Mouse (Mus musculus) limb, embryonic 10.5 days (tissue): ENCODE measurements around the gene Wfdc18. TPM values are rescaled to one million over a fixed set of nuclear protein-coding genes. Genes with fewer than 3 reads are reported as not detected.

Experiments used
- DNase-seq: peaks from one replicate; pipeline ENCODE4 v3.0.0-alpha.2; 2017; ENCODE audit warnings: low spot score
- H3K27ac ChIP-seq: fragments of 300-500 bp; sonication (generic); 2 replicates; pipeline ENCODE4 v1.5.1; 2016; ENCODE audit warnings: mild to moderate bottlenecking
- H3K27me3 ChIP-seq: fragments of 300-500 bp; sonication (generic); 2 replicates; pipeline ENCODE4 v1.6.1; 2016; ENCODE audit warnings: low read depth, mild to moderate bottlenecking; ENCODE audit not compliant: poor library complexity, severe bottlenecking
- H3K36me3 ChIP-seq: fragments of 300-500 bp; sonication (generic); 2 replicates; pipeline ENCODE4 v1.6.1; 2016; ENCODE audit warnings: mild to moderate bottlenecking, moderate library complexity
- H3K4me1 ChIP-seq: fragments of 300-500 bp; sonication (generic); 2 replicates; pipeline ENCODE4 v1.6.1; 2016
- H3K4me3 ChIP-seq: fragments of 300-500 bp; sonication (generic); 2 replicates; pipeline ENCODE4 v1.5.1; 2016; ENCODE audit warnings: mild to moderate bottlenecking, moderate library complexity
- H3K9me3 ChIP-seq: fragments of 300-500 bp; sonication (generic); replicated peaks from 2 replicates; pipeline ENCODE4 v1.6.1; 2016; ENCODE audit warnings: mild to moderate bottlenecking
- WGBS: fragments of 180-500 bp; shearing (Covaris S2); methylation state at CpG from one replicate; pipeline ENCODE4 v1.1.7; 2016; 5-methylcytosine and 5-hydroxymethylcytosine counted together
- polyA plus RNA-seq: library from polyadenylated mRNA; unstranded; fragments of >200 nt; fragmentation: Nextera tagmentation; extraction: Ambion mirVana; gene quantifications from 2 replicates; pipeline ENCODE4 v1.2.1, GENCODE M21; 2016

The Wfdc18 gene
- polyA plus RNA-seq, 1 experiment from 2014 or later, result not detected

GRCm38 (mm10) chr11:83747376-83748265 lies 38.8 kb downstream of the Wfdc18 start:
- DNase-seq, result no peak

GRCm38 (mm10) chr11:83753581-83754181 lies 44.9 kb downstream of the Wfdc18 start, which contains the start of gene Heatr6:
Gene Heatr6 (plus strand): TSS chr11:83753696.
- no peaks in the 10 kb centered on the region for H3K9me3 ChIP-seq

More at GRCm38 (mm10) chr11:83747376-83748265, 38.8 kb downstream of the Wfdc18 start:
- H3K4me1 ChIP-seq, result no peaks in the 10 kb centered on the region
- no peak overlapping the region for H3K4me3 ChIP-seq
- peaks cover 11% of the 10 kb centered on the region; the same call in 1 of the 2 replicates for H3K27me3 ChIP-seq
- H3K27ac ChIP-seq, result no peak overlapping the region
- H3K9me3 ChIP-seq, result no peaks in the 10 kb centered on the region
- 75% methylated on average over 6 of the region's 6 CpGs for WGBS
- no peaks in the 10 kb centered on the region for H3K36me3 ChIP-seq

GRCm38 (mm10) chr11:83754227-83754626 lies 45.4 kb downstream of the Wfdc18 start:
- WGBS, result 14% methylated on average over 8 of the region's 8 CpGs
- H3K9me3 ChIP-seq, result no peaks in the 10 kb centered on the region
- H3K4me1 ChIP-seq, result peaks cover 15% of the 10 kb centered on the region
- peaks cover 36% of the 10 kb centered on the region for H3K36me3 ChIP-seq
- peak overlapping the region; percentile 80 for H3K4me3 ChIP-seq
- no peak for DNase-seq
- peak overlapping the region; percentile 95 for H3K27ac ChIP-seq
- H3K27me3 ChIP-seq, result no peaks in the 10 kb centered on the region

More at GRCm38 (mm10) chr11:83753581-83754181, 44.9 kb downstream of the Wfdc18 start, which contains the start of gene Heatr6:
- Histone ChIP-seq H3K27ac (peak within 1 kb of the TSS; percentile 95), H3K4me3 (peak within 1 kb of the TSS; percentile 80), H3K36me3 (peaks cover 31% of the 10 kb centered on the region), H3K4me1 (peaks cover 15% of the 10 kb centered on the region), H3K27me3 (no peaks in the 10 kb centered on the region)
- WGBS, result under 1% methylated on average over 44 of the region's 47 CpGs
- DNase-seq, result peak; percentile 90

Other genes with a start within 250 kb of the Wfdc18 start
- gene Mmp28, start 245.9 kb upstream of the Wfdc18 start, polyA plus RNA-seq, result 0.75 and 2.3 TPM in 2 replicates
- 11.3 and 11.9 TPM in 2 replicates for gene Taf15, start 235.9 kb upstream of the Wfdc18 start, polyA plus RNA-seq
- gene Heatr9, start 186.8 kb upstream of the Wfdc18 start, polyA plus RNA-seq, result not detected in 2 replicates
- gene Ccl5, start 178.5 kb upstream of the Wfdc18 start, polyA plus RNA-seq, result not detected in 2 replicates
- 0.78 and 1.2 TPM in 2 replicates for gene Ccl9, start 130.4 kb upstream of the Wfdc18 start, polyA plus RNA-seq
- 1.3 and 1.6 TPM in 2 replicates for gene Ccl6, start 115.9 kb upstream of the Wfdc18 start, polyA plus RNA-seq
- not detected in 2 replicates for gene Rpl9-ps1, start 63.4 kb upstream of the Wfdc18 start, polyA plus RNA-seq
- 0.20 and 0.26 TPM in 2 replicates for gene Ccl3, start 59.7 kb upstream of the Wfdc18 start, polyA plus RNA-seq
- gene Ccl4, start 46.4 kb upstream of the Wfdc18 start, polyA plus RNA-seq, result 0.23 TPM in 1 of 2 replicates, not detected in the other
- gene Wfdc17, start 5.0 kb upstream of the Wfdc18 start, polyA plus RNA-seq, result 0.30 TPM in 1 of 2 replicates, not detected in the other
- not detected in 2 replicates for gene Wfdc21, start 37.9 kb downstream of the Wfdc18 start, polyA plus RNA-seq
- 22.8 and 30.4 TPM in 2 replicates for gene Heatr6, start 44.7 kb downstream of the Wfdc18 start, polyA plus RNA-seq
- gene Hnf1b, start 141.0 kb downstream of the Wfdc18 start, polyA plus RNA-seq, result 0.14 TPM in 1 of 2 replicates, not detected in the other
- gene Ddx52, start 233.0 kb downstream of the Wfdc18 start, polyA plus RNA-seq, result 45.6 and 50.1 TPM in 2 replicates